Mouse (Mus musculus) midbrain, embryonic 12.5 days (tissue): ENCODE measurements around the gene Zfp771. TPM values are rescaled to one million over a fixed set of nuclear protein-coding genes. Genes with fewer than 3 reads are reported as not detected.
"Not testable (repeated sequence)": the region's sequence is repeated elsewhere in the genome, so short reads cannot be mapped to it uniquely, and the experiment has no call there.

Experiments used
- ATAC-seq: fragments of 200-750 bp; cut with Nextera tagmentation; 2 replicates; pipeline ENCODE4 v1.8.0; 2017; ENCODE audit warnings: low read depth, moderate TSS enrichment, moderate library complexity; ENCODE audit not compliant: low FRiP score
- H3K27ac ChIP-seq: fragments of 300-500 bp; sonication (generic); replicated peaks from 2 replicates; pipeline ENCODE4 v1.5.1; 2016; ENCODE audit warnings: mild to moderate bottlenecking
- H3K27me3 ChIP-seq: fragments of 300-500 bp; sonication (generic); 2 replicates; pipeline ENCODE4 v1.6.1; 2016; ENCODE audit warnings: mild to moderate bottlenecking
- H3K36me3 ChIP-seq: fragments of 300-500 bp; sonication (generic); 2 replicates; pipeline ENCODE4 v1.6.1; 2016
- H3K4me1 ChIP-seq: fragments of 300-500 bp; sonication (generic); 2 replicates; pipeline ENCODE4 v1.6.1; 2016
- H3K4me2 ChIP-seq: fragments of 300-500 bp; sonication (generic); replicated peaks from 2 replicates; pipeline ENCODE4 v1.6.1; 2016; ENCODE audit warnings: mild to moderate bottlenecking, moderate library complexity
- H3K4me3 ChIP-seq: fragments of 300-500 bp; sonication (generic); 2 replicates; pipeline ENCODE4 v1.5.1; 2016; ENCODE audit warnings: mild to moderate bottlenecking
- H3K9ac ChIP-seq: fragments of 300-500 bp; sonication (generic); replicated peaks from 2 replicates; pipeline ENCODE4 v1.6.1; 2016; ENCODE audit warnings: mild to moderate bottlenecking, moderate library complexity
- H3K9me3 ChIP-seq: fragments of 300-500 bp; sonication (generic); 2 replicates; pipeline ENCODE4 v1.6.1; 2016; ENCODE audit warnings: mild to moderate bottlenecking
- WGBS: fragments of 180-500 bp; shearing (Covaris S2); methylation state at CpG from one replicate; pipeline ENCODE4 v1.1.7; 2016; 5-methylcytosine and 5-hydroxymethylcytosine counted together
- polyA plus RNA-seq: library from polyadenylated mRNA; unstranded; fragments of >200 nt; fragmentation: Nextera tagmentation; extraction: Ambion mirVana; gene quantifications from 2 replicates; pipeline ENCODE4 v1.2.1, GENCODE M21; 2016

The Zfp771 gene
- polyA plus RNA-seq, 1 experiment from 2014 or later = 62.0 TPM

DNA sequence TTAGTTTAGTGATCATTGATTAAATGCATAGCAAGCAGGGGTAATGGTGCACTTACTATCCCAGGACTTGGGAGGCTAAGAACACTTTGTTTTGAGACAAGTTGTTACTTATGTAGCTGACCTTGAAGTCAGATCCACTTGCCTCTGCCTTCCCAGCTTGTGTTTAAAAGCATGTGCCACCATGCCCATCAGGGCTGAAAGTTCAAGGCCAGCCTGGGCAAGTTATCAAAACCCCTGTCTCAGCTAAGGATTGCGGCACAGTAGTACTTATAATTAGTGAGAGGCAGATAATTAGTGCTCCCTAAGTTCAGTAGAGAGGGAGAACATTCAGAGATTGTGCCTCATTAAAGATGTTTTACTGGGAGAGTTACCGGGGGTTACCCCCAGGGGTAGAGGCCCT is 9.3 kb upstream of the Zfp771 start:
- Histone ChIP-seq H3K4me2 (peak overlapping the region; percentile 84), H3K9ac (no peak overlapping the region; the same call in 1 of the 2 replicates), H3K4me1 (peaks cover 30% of the 10 kb centered on the region), H3K27ac (no peak overlapping the region), H3K4me3 (peak overlapping the region; percentile 91), H3K36me3 (peaks cover 58% of the 10 kb centered on the region), H3K27me3 (no peaks in the 10 kb centered on the region), H3K9me3 (no peaks in the 10 kb centered on the region)
- 99% methylated on average over 2 of the region's 2 CpGs for WGBS
- ATAC-seq = no peak

DNA sequence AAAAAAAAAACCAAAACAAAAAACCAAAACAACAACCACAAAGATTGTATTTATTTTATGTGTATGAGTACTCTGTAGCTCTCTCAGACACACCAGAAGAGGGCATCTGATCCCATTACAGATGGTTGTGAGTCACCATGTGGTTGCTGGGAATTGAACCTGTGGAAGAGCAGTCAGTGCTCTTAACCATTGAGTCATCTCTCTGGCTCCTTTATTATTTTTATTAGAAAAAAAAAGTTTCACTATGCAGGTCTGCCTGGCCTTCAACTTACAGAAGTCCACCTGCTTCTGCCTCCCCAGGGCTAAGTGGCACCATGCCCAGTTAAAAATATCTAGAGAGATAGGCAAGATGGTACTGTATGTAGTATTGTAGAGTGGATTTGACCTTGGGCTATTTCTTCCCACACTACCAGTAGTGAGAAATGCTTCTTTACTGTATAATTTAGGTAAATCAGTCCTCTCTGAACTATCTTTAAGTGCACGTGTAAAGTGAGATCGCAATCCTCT is 660 bp upstream of the Zfp771 start:
- no peak for ATAC-seq

DNA sequence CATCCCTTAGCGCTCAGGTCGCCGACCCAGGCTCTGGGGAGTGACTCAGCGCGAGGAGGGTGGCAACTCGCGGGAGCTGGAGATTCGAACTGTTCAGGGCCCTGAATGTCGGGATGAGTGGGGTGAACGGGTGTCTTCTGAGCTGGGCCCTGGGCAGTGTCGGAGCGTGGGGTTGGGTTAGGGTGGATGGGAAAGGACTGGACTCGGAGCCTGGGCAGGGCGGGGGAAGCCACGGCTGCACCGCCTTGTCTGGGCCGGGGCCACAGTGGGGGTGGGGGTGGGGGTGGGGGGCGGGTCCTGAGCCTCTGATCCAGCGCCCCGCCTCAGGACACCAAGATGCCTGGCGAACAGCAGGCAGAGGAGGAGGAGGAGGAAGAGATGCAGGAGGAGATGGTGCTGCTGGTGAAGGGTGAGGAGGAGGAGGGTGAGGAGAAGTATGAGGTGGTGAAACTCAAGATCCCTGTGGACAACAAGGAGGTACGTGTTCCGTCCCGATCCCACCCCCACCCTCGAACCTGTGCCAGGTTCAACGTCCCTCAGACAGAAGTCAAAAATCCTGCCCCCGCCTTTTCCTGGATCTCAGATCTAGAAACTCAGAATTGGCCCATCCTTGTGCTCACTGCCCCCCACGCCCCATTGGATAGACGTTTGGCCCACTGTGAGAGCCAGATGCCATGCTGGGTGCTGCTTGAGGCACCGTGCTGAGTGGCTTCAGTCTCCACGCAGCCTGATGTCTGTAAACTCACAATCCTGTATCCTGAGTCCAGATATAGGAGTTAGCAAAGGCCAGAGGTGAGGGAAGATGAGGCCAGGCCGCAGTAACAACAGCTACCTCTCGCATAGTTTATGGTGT is 810 bp downstream of the Zfp771 start:
- peak; percentile 75; the same call in 1 of the 2 replicates for ATAC-seq
- Histone ChIP-seq H3K4me1 (peaks cover 28% of the 10 kb centered on the region), H3K4me2 (peak overlapping the region; percentile 78), H3K4me3 (peak overlapping the region; percentile 60), H3K36me3 (peaks cover 16% of the 10 kb centered on the region), H3K27me3 (no peaks in the 10 kb centered on the region), H3K9me3 (no peaks in the 10 kb centered on the region), H3K9ac (peak overlapping the region; percentile 82), H3K27ac (peak overlapping the region; percentile 83)
- 17% methylated on average over 24 of the region's 33 CpGs for WGBS

More for the DNA sequence above, 660 bp upstream of the Zfp771 start:
- no peaks in the 10 kb centered on the region for H3K9me3 ChIP-seq
- peak overlapping the region; percentile 60 for H3K4me3 ChIP-seq
- H3K4me1 ChIP-seq = peaks cover 28% of the 10 kb centered on the region
- 48% methylated on average over 2 of the region's 2 CpGs for WGBS
- H3K9ac ChIP-seq = peak overlapping the region; percentile 82
- peak overlapping the region; percentile 83 for H3K27ac ChIP-seq
- H3K36me3 ChIP-seq = peaks cover 20% of the 10 kb centered on the region
- H3K4me2 ChIP-seq = peak overlapping the region; percentile 78
- no peaks in the 10 kb centered on the region for H3K27me3 ChIP-seq

DNA sequence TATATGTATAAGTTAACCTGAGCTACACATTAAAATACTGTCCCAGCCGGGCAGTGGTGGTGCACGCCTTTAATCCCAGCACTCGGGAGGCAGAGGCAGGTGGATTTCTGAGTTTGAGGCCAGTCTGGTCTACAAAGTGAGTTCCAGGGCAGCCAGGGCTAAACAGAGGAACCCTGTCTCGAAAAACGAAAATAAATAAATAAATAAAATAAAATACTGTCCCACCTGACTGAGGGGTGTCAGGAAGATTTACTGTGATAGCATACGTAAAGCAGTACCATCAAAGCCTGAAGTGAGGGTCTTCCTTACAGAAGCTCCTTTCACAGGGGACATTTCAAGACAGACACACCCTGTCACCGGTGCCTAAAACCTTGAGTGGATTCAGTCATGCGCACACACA is 6.4 kb downstream of the Zfp771 start:
- H3K36me3 ChIP-seq = peaks cover 18% of the 10 kb centered on the region
- not testable (repeated sequence) for H3K9me3 ChIP-seq, H3K4me2 ChIP-seq, ATAC-seq, H3K27me3 ChIP-seq, H3K9ac ChIP-seq, H3K27ac ChIP-seq, H3K4me3 ChIP-seq
- peaks cover 26% of the 10 kb centered on the region for H3K4me1 ChIP-seq
- WGBS = 92% methylated on average over 8 of the region's 8 CpGs

DNA sequence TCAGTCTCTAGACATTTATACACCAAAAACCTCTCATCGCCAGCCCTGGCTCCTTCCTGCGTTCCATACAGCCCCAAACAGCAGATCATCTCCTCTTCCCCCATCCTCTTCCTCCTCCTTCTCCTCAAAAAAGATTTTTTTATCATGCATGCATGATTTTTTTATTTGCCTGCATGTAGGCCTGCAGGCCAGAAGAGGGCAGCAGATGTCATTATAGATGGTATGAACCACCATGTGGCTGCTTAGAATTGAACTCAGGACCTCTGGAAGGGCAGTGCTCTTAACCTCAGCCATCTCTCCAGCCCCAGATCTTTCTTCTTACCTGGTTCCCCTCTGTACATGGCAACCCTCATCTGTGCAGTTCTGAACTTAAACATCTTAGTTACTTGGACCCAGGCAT is 8.3 kb downstream of the Zfp771 start:
- Histone ChIP-seq H3K4me2 (no peak overlapping the region), H3K27ac (no peak overlapping the region), H3K4me3 (no peak overlapping the region), H3K9me3 (no peaks in the 10 kb centered on the region), H3K9ac (no peak overlapping the region), H3K27me3 (no peaks in the 10 kb centered on the region), H3K4me1 (peaks cover 13% of the 10 kb centered on the region), H3K36me3 (peaks cover 24% of the 10 kb centered on the region)
- no peak for ATAC-seq
- WGBS = 92% methylated on average over 2 of the region's 2 CpGs

DNA sequence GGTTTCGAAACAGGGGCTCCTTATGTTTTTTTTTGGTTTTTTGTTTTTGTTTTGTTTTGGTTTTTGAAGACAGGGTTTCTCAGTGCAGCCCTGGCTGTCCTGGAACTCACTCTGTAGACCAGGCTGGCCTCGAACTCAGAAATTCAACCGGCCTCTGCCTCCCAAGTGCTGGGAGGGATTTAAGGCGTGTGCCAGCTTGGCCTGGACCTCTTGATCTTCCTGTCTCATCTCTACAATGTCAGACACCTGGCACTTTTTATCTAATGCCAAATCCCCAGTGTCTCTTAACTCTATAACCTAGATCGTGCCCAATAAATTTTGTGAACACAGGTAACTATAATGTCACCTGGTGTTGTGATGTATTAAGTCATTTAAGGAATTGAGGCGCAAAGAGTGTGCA is 9.3 kb downstream of the Zfp771 start:
- H3K4me1 ChIP-seq = peaks cover 13% of the 10 kb centered on the region
- peaks cover 32% of the 10 kb centered on the region for H3K36me3 ChIP-seq
- ATAC-seq = no peak
- no peaks in the 10 kb centered on the region for H3K27me3 ChIP-seq
- peak overlapping the region; percentile 85 for H3K4me2 ChIP-seq
- 81% methylated on average over 6 of the region's 6 CpGs for WGBS
- H3K4me3 ChIP-seq = peak overlapping the region; percentile 56
- peak overlapping the region; percentile 89 for H3K27ac ChIP-seq
- H3K9ac ChIP-seq = peak overlapping the region; percentile 70
- no peaks in the 10 kb centered on the region for H3K9me3 ChIP-seq

DNA sequence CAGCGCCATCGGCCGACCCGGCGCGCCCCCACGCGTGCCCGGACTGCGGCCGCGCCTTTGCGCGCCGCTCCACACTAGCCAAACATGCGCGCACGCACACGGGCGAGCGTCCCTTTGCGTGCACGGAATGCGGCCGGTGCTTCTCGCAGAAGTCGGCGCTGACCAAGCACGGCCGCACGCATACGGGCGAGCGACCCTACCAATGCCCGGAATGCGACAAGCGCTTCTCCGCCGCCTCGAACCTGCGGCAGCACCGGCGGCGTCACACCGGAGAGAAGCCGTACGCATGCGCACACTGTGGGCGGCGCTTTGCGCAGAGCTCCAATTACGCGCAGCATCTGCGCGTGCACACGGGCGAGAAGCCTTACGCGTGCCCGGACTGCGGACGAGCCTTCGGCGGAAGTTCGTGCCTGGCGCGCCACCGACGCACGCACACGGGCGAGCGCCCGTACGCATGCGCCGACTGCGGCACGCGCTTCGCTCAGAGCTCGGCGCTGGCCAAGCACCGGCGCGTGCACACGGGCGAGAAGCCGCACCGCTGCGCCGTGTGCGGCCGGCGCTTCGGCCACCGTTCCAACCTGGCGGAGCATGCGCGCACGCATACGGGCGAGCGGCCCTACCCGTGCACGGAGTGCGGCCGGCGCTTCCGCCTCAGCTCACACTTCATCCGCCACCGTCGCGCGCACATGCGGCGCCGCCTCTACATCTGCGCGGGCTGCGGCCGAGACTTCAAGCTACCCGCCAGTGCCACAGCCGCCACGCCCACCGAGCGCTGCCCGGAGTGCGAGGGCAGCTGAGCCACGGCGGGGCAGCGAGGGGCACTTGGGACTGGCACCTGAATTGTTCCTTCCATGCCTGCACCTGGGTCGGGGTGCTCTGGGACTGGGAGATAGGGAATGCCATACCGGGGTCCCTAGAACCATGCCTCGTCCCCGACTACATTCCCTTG is 10.0 kb downstream of the Zfp771 start:
- H3K9ac ChIP-seq = peak overlapping the region; percentile 70
- H3K27me3 ChIP-seq = no peaks in the 10 kb centered on the region
- peak overlapping the region; percentile 56 for H3K4me3 ChIP-seq
- WGBS = under 1% methylated on average over 136 of the region's 136 CpGs
- peaks cover 35% of the 10 kb centered on the region for H3K36me3 ChIP-seq
- peak; percentile 92 for ATAC-seq
- no peaks in the 10 kb centered on the region for H3K9me3 ChIP-seq
- H3K4me2 ChIP-seq = peak overlapping the region; percentile 85
- H3K27ac ChIP-seq = peak overlapping the region; percentile 89
- H3K4me1 ChIP-seq = peaks cover 16% of the 10 kb centered on the region

DNA sequence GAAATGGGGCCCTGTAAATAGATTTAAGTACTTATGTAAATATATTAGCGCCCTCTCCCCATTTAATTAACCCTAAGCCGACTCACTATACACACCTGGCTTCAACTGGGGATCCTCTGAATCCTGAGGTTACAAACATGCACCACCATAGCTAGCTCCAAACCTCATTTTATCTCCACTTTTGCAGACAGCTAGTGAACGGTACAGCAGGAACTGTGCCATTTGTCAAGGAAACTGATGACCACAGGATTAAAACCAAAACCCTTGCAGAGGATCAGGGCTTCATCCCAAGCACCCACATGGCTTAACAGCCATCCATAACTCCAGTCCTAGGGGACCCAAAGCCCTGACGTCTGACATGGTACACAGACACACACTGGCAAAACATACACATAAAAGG is 10.9 kb downstream of the Zfp771 start:
- Histone ChIP-seq H3K27me3 (no peaks in the 10 kb centered on the region), H3K9me3 (no peaks in the 10 kb centered on the region), H3K4me3 (peak overlapping the region; percentile 56), H3K9ac (peak overlapping the region; percentile 70), H3K36me3 (peaks cover 27% of the 10 kb centered on the region), H3K27ac (peak overlapping the region; percentile 89), H3K4me2 (peak overlapping the region; percentile 85), H3K4me1 (peaks cover 25% of the 10 kb centered on the region)
- 33% methylated on average over 4 of the region's 4 CpGs for WGBS
- ATAC-seq = no peak

DNA sequence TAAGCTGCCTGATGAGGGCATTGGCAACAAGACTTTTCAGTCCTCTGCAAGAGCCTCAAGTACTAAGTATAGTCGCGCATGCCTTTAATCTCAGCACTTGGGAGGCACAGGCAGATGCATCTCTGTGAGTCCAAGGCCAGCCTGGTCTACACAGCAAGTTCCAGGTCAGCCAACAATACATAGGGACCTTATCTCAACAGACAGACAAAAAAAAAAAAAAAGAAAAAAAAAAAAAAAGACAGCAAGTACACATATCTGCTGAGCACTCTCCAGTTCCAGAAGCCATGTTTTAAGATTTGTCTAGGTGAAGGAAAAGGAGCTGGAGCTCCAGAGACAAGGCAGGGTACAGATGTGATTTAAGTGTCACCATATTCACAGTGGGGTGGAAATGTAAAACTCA is 11.9 kb downstream of the Zfp771 start:
- peaks cover 27% of the 10 kb centered on the region for H3K36me3 ChIP-seq
- ATAC-seq = no peak

DNA sequence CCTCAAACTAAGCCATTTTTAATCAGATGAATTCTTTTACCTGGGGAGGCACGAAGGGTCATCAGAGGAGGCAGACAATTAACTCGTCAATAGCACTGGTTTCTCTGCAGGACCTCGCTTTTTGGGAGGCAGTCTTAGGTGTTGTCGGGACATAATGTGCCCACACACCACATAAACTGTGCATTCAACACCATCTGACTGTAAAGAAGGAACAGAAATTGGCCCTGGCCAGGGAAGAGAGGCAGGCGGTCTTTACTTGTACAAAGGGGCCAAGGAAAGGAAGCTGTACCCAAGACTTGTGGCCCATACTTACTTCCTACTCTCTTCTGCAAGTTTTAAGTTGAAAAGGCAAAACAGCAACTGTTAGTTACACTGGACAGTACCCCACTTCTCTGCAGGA is 12.4 kb downstream of the Zfp771 start:
- no peak for ATAC-seq
- H3K4me3 ChIP-seq = no peak overlapping the region
- no peaks in the 10 kb centered on the region for H3K9me3 ChIP-seq
- no peak overlapping the region for H3K4me2 ChIP-seq
- H3K27me3 ChIP-seq = no peaks in the 10 kb centered on the region
- H3K27ac ChIP-seq = no peak overlapping the region
- H3K9ac ChIP-seq = no peak overlapping the region
- peaks cover 25% of the 10 kb centered on the region for H3K36me3 ChIP-seq
- WGBS = 94% methylated on average over 5 of the region's 5 CpGs
- H3K4me1 ChIP-seq = peaks cover 32% of the 10 kb centered on the region

More for the DNA sequence above, 11.9 kb downstream of the Zfp771 start:
- H3K4me2 ChIP-seq = no peak overlapping the region
- 96% methylated on average over 2 of the region's 2 CpGs for WGBS
- H3K9ac ChIP-seq = no peak overlapping the region
- H3K27me3 ChIP-seq = no peaks in the 10 kb centered on the region
- peaks cover 28% of the 10 kb centered on the region for H3K4me1 ChIP-seq
- H3K27ac ChIP-seq = no peak overlapping the region
- H3K4me3 ChIP-seq = no peak overlapping the region
- no peaks in the 10 kb centered on the region for H3K9me3 ChIP-seq

DNA sequence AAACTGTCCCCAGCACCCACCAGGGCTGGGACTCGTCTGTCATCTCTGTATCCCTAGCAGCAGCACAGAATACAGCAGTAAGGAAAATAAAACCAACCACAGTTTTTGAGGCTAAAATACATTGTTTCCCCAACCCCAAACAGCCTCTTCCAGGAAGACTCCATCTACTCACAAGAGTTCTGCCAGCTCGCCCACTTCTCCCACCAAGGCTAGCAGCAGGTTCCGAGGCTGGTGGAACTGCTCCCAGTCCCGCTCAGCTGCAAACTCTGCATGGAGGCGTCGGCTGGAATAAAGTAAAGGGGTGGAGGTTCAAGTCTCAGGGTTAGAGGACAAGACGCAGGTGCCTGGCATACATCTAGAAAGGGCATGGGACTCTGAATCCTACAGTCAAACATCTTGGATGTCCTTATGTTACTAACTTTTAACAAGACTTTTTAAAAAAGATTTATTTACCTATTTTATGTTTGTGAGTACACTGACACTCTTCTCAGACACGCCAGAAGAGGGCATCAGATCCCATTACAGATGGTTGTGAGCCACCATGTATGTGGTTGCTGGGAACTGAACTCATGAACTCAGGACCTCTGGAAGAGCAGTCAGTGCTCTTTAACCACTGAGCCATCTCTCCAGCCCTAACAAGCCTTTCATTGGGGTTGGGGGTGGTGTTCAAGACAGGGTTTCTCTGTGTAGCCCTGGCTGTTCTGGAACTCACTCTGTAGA is 15.3 kb downstream of the Zfp771 start:
- H3K27ac ChIP-seq = no peak overlapping the region
- H3K4me2 ChIP-seq = peak overlapping the region; percentile 90
- 76% methylated on average over 8 of the region's 8 CpGs for WGBS
- ATAC-seq = no peak
- H3K9ac ChIP-seq = no peak overlapping the region; the same call in 1 of the 2 replicates
- H3K9me3 ChIP-seq = no peaks in the 10 kb centered on the region
- peak overlapping the region; percentile 74 for H3K4me3 ChIP-seq
- peaks cover 30% of the 10 kb centered on the region for H3K4me1 ChIP-seq
- no peaks in the 10 kb centered on the region for H3K27me3 ChIP-seq
- H3K36me3 ChIP-seq = peaks cover 25% of the 10 kb centered on the region
